Mouse (Mus musculus): ENCODE data around the gene Aebp2.

GRCm38 (mm10) chr6:140592713-140593112 is 29.8 kb upstream of the Aebp2 start:
- TF ChIP-seq CTCF (IDR thresholded peaks at IDR 0.05; ENCODE audit: control insufficient read depth, insufficient read depth, insufficient read length) (no peak), USF1 (IDR thresholded peaks at IDR 0.05; ENCODE audit: low read depth) (no peak), MAX (IDR thresholded peaks at IDR 0.05) (no peak), CEBPB (IDR thresholded peaks at IDR 0.05; ENCODE audit: low read depth) (no peak), MYOG (IDR thresholded peaks at IDR 0.05; ENCODE audit: control insufficient read depth, extremely low read depth, insufficient read length) (no peak), FOSL1 (IDR thresholded peaks at IDR 0.05; ENCODE audit: insufficient read depth, low read length, poor library complexity, severe bottlenecking) (no peak)
